In genomic region chr1:186312008-186312407, GRCm38 (mm10) we compare ENCODE assay signal across 25 mouse cellular contexts.
A peak's percentile ranks its signal among the peaks of the same experiment; 100 is the strongest.
DNase-seq lines count a peak whose midpoint lies in the region; ATAC-seq lines count a peak whose summit lies in the region.
"Had no signal": no experiment of that assay in that cellular context is flagged by ENCODE, and none has a peak within 500 bp of the region (broad histone marks: within the 10 kb centered on the region; RNA-seq: fewer than 3 reads in every experiment).

No protein-coding gene starts in this region.

- H3K36me3 ChIP-seq in heart, embryonic 11.5 days (ENCODE audit: control insufficient read depth, insufficient read depth, low read length), result no peaks in the 10 kb centered on the region
- no peaks in the 10 kb centered on the region for H3K36me3 ChIP-seq in heart, embryonic 12.5 days
- H3K36me3 ChIP-seq in heart, embryonic 13.5 days, result no peaks in the 10 kb centered on the region
- H3K36me3 ChIP-seq: forebrain, embryonic 15.5 days; hindbrain, embryonic 13.5 days; liver, embryonic 13.5 days; neural tube, embryonic 15.5 days had no signal

- 0 out of 2 replicates have a peak overlapping the region, but pooled peaks have one; percentile 51 for H3K27ac ChIP-seq in heart, embryonic 11.5 days (ENCODE audit: low read depth, low read length)
- no peak overlapping the region for H3K27ac ChIP-seq in heart, embryonic 12.5 days (ENCODE audit: poor library complexity, severe bottlenecking)
- peak overlapping the region; percentile 80 for H3K27ac ChIP-seq in heart, embryonic 13.5 days (replicated peaks)
- H3K27ac ChIP-seq: forebrain, embryonic 15.5 days; gastrocnemius, adult 2 months; hindbrain, embryonic 13.5 days; layer of hippocampus, adult 2 months; left cerebral cortex, adult 2 months; liver, embryonic 13.5 days; neural tube, embryonic 15.5 days had no signal

- 47% methylated on average over 7 of the region's 7 CpGs for WGBS in heart, embryonic 11.5 days (ENCODE audit: insufficient replicate concordance)
- 45% methylated on average over 7 of the region's 7 CpGs for WGBS in heart, embryonic 12.5 days
- 36% methylated on average over 7 of the region's 7 CpGs for WGBS in heart, embryonic 13.5 days

- intact Hi-C loops in heart, postnatal 10 days (cut with DNase I), result no loop called here

- no peaks in the 10 kb centered on the region for H3K27me3 ChIP-seq in heart, embryonic 11.5 days (ENCODE audit: control insufficient read depth, insufficient read depth, low read length)
- H3K27me3 ChIP-seq in heart, embryonic 12.5 days (replicated peaks), result no peaks in the 10 kb centered on the region
- H3K27me3 ChIP-seq in heart, embryonic 13.5 days (replicated peaks), result no peaks in the 10 kb centered on the region
- H3K27me3 ChIP-seq: forebrain, embryonic 15.5 days; hindbrain, embryonic 13.5 days; liver, embryonic 13.5 days; neural tube, embryonic 15.5 days had no signal

- no peaks in the 10 kb centered on the region for H3K9me3 ChIP-seq in heart, embryonic 11.5 days (replicated peaks; ENCODE audit: control insufficient read depth, low read length)
- H3K9me3 ChIP-seq in heart, embryonic 12.5 days (replicated peaks), result no peaks in the 10 kb centered on the region
- no peaks in the 10 kb centered on the region for H3K9me3 ChIP-seq in heart, embryonic 13.5 days
- H3K9me3 ChIP-seq: forebrain, embryonic 15.5 days; hindbrain, embryonic 13.5 days; liver, embryonic 13.5 days; neural tube, embryonic 15.5 days had no signal

- no peak overlapping the region for H3K4me3 ChIP-seq in heart, embryonic 11.5 days (ENCODE audit: low read depth, low read length)
- H3K4me3 ChIP-seq in heart, embryonic 12.5 days, result no peak overlapping the region
- no peak overlapping the region for H3K4me3 ChIP-seq in heart, embryonic 13.5 days
- H3K4me3 ChIP-seq: forebrain, embryonic 15.5 days; gastrocnemius, adult 2 months; hindbrain, embryonic 13.5 days; layer of hippocampus, adult 2 months; left cerebral cortex, adult 2 months; liver, embryonic 13.5 days; neural tube, embryonic 15.5 days had no signal

- no peak overlapping the region for H3K4me2 ChIP-seq in heart, embryonic 11.5 days
- H3K4me2 ChIP-seq in heart, embryonic 12.5 days, result no peak overlapping the region
- H3K4me2 ChIP-seq in heart, embryonic 13.5 days, result no peak overlapping the region
- H3K4me2 ChIP-seq: forebrain, embryonic 15.5 days; hindbrain, embryonic 13.5 days; liver, embryonic 13.5 days; neural tube, embryonic 15.5 days had no signal

- ATAC-seq in heart, embryonic 11.5 days (replicated peaks; ENCODE audit: insufficient number of reproducible peaks, low FRiP score, low TSS enrichment), result no peak
- ATAC-seq in heart, embryonic 12.5 days (ENCODE audit: insufficient number of reproducible peaks, low FRiP score), result peak; percentile 45
- ATAC-seq in heart, embryonic 13.5 days (ENCODE audit: extremely low read depth, insufficient number of reproducible peaks, low FRiP score, low TSS enrichment), result no peak; the same call in 1 of the 2 replicates
- ATAC-seq: forebrain, embryonic 15.5 days; intestine, embryonic 16.5 days; lung, postnatal 0 days had no signal

- DNase-seq in heart, adult 8-10 months (ENCODE audit: low spot score), result no peak
- peak; percentile 11 to 17 for DNase-seq in heart, postnatal 10 days
- DNase-seq in cerebellum, adult 8-10 months, result no peak
- no peak for DNase-seq in adrenal gland, adult 8-10 months
- DNase-seq: adrenal gland, postnatal 36 days; B cell, adult 2 months; cerebellum, adult 18-20 months; gastrocnemius, adult 2 months; kidney, adult 8-10 months; kidney, postnatal 14 days; liver, embryonic 13.5 days; lung, adult 18-20 months; lung, postnatal 4 days; spleen, adult 18-20 months; thymus, postnatal 14 days had no signal

- peaks cover 4% of the 10 kb centered on the region for H3K4me1 ChIP-seq in heart, embryonic 11.5 days (ENCODE audit: control insufficient read depth, insufficient read depth, low read length)
- H3K4me1 ChIP-seq in heart, embryonic 12.5 days (replicated peaks), result peaks cover 8% of the 10 kb centered on the region; the same call in 1 of the 2 replicates
- peaks cover 17% of the 10 kb centered on the region for H3K4me1 ChIP-seq in heart, embryonic 13.5 days
- H3K4me1 ChIP-seq: forebrain, embryonic 15.5 days; hindbrain, embryonic 13.5 days; liver, embryonic 13.5 days; neural tube, embryonic 15.5 days had no signal

- no peak overlapping the region for H3K9ac ChIP-seq in heart, embryonic 11.5 days (ENCODE audit: low read depth, low read length)
- no peak overlapping the region for H3K9ac ChIP-seq in heart, embryonic 12.5 days
- H3K9ac ChIP-seq in heart, embryonic 13.5 days, result no peak overlapping the region
- H3K9ac ChIP-seq: forebrain, embryonic 15.5 days; hindbrain, embryonic 13.5 days; liver, embryonic 13.5 days; neural tube, embryonic 15.5 days had no signal

Comparison
In these comparisons a context has a peak if more than half of its experiments do, and no peak if none do; other contexts are left out.
1. DNase-seq: peak in heart, postnatal 10 days (2 of 2); none in heart, adult 8-10 months (single experiment), cerebellum, adult 8-10 months (single experiment) and adrenal gland, adult 8-10 months (single experiment).